Mouse (Mus musculus): Measurements from ENCODE around the gene Ccl11.

The Ccl11 gene

DNA sequence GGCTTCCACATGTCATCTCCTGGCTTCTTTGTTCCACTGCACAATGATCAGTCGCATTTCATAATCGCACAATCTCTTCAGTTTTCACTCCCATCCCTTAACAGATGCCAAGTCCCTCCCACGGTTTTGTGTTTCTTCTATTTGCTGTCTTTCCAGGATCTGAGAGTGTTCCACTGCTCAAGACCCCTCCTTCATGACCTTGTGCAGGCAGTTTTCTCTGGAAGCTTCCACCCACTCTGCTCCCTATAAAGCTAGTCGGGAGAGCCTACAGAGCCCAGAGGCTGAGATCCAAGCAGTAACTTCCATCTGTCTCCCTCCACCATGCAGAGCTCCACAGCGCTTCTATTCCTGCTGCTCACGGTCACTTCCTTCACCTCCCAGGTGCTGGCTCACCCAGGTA lies at the start of gene Ccl11:
Ccl11 (plus strand) TSS at position 178 of the 400 bp plus-strand sequence.
- no peak for DNase-seq (ENCODE audit: low spot score)

DNA sequence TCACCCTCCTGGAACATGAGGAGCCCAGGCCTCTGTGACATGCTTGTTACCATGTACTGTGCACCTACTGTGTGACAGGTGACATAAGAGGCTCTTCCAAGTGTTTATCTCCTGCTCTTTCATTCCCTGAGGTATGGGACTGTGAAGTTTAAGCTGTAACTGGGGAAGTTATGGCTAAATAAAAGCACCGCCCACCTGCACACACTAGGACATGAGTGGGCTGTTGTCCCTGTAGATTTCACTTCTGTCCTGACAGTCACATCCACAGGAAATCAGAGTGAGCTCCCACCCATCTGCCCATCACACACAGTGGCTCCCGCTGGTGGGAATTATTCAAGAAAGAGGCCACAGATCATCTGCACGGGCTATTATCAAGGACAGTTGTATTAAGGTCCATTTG lies 47.5 kb upstream of the Ccl11 start:
- no peak for DNase-seq (ENCODE audit: low spot score)

DNA sequence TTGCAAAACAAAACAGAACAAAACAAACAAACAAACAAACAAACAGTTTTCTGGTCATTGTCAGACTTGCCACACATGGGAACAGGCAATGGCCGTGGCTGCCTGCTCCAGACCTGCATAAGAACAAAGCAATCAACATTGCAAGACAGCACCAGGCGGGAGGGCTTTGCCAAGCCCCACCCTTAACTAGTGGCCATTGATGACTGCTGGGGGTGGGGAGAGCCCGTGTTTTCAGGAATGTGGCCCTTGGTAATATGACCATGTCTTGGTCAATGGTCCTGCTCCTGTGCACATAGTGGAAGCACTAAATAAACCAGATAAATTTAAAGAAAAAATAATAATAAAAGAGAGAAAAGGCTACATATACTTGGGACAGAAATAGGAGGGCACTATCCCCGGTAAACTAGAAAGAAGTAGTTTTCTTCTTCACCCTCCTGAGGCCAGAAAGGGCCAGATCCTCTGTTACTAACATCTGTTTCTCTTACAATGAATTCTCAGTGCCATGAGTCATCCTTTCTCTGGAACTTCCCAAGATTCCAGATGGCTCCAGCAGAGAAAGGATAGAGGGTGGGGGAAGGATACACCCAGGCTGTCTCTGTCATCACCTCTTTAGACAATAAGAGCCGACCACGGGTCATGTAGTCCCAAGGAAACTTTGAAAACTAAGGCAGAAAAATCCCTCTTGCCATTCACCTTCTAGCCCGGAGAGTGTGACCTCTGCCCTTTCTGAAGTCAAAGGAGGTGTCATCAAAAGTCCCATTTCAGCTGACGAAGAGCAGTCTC lies 46.0 kb upstream of the Ccl11 start:
- no peak for DNase-seq (ENCODE audit: low spot score)

DNA sequence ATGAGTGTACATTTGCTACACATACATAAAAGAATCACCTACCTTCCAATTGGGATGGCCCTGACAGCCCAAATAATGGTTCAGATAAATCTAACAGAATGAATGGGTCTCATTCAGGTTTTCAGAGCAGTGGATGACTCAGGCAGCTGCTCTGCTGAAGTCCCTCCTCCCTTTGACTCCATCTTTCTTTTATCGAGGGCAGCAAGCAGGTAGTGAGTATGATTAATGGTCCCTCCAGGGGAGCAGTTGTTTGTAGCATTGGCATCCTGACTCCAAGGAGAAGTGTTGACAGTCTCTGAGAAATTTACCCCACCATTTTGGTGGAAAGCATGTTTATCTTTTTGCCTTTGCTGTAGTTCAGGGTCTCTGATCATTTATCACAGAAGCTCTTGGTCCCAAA lies 43.9 kb upstream of the Ccl11 start:
- no peak for DNase-seq (ENCODE audit: low spot score)

DNA sequence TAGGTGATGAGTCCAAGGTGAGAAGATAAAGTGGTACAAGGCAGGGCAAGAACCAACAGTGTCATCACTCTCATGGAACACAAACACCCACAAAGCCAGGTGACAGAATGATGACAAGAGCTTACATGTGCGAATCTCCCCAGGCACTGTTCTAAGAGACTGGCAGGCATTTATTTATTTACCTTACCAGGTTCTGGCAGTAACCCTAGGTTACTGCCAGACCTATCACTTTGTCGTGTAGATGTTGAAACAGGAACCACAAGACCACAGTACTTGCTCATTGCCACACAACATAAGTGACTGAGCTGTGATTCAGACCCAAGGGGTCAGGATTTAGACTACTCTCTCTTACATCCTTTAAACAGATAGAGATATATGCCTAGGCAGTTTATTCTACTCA lies 42.6 kb upstream of the Ccl11 start:
- DNase-seq (ENCODE audit: low spot score) = no peak

DNA sequence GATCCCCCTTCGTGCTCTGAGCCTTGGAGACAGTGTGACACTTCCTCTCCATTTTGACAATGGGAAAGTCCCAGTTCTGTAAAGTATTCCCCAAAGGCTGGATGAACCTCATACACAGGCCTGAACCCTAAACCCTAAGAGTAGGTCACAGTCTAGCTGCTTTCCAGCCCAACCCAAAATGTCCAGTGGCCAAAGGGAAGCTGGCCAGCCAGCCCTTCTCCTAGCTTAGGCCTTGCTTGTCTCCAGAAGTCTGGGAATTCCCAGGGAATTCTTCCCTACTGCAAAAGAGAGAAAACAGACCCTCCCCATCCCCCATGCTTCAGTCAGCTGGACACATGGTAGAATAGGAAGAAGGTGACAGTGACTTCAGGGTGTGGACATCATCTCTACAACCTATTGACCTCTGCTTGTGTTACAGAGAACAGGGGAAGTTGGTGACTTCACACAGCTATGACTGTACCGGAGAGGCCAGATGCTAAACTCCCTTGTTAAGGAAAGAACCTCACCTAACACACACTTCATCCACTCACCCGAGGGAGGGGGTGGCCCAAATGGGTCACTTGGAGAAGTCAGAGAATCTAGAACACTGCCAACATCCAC lies 41.3 kb upstream of the Ccl11 start:
- no peak for DNase-seq (ENCODE audit: low spot score)

DNA sequence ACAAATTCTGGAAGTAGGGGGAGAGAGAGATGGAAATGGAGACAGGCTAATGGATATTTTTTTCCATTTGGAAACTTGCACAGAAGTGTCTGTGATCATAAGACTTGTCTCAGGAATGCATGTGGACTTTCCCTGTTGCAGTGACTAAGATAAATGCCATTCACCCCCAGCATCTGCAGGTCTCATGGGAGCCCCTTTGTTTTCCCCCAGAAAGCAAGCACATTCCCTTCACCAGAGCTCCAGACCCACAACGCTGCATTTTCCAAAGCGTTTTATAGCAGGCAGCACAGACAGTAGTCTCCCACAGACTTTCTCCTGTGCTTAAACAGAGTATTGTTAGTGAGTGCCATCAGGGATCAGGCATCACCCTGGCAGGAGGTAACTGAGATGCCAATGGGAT lies 38.2 kb upstream of the Ccl11 start:
- no peak for DNase-seq (ENCODE audit: low spot score)

DNA sequence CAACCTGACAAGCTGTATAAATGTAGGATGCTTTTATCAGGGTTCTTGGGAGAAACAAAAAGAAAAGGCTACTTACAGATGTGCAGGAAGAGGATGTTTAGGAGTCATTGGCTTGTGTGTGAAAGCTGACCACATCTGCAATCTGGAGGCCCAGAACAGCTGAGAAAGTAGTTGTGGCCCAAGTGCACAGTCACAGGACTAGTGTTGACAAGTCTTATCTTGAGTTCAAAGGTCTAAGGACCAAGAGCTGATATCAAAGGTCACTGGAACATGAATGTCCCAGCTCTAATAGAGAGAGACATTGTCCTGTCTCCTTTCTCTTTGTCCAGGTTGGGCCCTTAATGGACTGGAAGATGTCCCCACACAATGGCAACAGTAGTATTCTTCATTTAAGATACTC lies 37.8 kb upstream of the Ccl11 start:
- no peak for DNase-seq (ENCODE audit: low spot score)

DNA sequence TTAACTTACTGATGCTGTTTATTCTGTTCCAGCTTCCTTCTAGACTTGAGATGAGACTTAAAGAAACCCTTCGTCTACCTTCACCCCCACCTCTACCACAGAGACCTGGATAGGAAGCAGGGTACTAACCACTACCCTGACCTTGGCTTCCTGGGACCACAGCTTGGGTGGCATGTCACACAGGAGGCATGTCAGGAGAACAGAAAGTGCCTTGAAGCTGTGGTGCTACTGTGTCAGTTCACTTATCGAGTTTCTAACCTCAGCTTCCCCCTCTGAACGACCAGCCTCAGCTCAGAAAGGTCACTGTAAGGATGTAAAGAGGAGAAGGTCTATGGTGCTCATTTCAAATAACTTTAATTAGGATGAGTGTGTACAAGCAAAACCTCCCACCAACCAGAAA lies 36.2 kb upstream of the Ccl11 start:
- DNase-seq (ENCODE audit: low spot score) = no peak

DNA sequence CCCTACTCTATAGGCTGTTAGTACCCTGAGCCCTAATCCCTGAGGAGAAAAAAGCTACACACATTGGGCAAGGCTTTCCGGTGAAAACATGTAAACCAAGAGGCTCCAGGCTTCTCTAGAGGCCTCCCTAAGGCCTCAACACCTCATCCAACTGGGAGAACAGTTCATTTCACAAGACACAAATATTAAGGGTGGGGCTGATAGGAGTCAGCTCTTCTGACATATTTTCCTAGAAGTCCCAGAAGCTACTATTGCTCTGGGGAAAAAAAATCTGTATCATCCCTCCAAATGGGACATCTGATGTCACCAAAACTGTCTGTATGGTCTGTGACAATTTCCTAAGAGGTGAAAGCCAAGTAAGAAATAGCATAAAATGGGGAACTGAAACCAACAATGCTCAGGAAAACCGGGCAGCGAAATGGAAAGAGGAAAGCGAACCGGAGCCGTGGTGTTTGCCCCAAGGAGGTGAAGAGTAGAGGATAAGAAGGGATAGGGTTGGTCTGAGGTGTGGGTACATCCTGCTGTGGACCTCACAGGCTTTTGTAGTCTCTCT lies 35.0 kb upstream of the Ccl11 start:
- DNase-seq (ENCODE audit: low spot score) = no peak

DNA sequence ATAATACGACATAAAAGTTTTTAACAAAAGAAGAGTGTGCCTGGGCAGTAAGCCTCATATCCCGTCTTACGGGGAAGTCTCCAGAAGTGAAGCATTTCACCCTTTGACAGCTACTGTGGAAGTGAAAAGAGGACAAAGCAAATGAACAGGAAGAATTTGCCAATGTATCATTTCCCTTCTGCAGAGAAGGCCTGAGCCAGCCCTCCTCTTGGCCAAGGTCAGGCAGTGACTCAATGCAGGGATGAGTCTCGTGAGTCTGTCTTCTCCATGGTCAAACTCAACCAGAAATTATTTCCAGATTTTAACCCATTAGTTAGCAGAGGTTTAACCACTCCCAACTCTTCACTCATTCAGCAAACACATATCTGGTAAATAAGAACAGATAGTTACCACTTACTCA lies 33.9 kb upstream of the Ccl11 start:
- DNase-seq (ENCODE audit: low spot score) = no peak

DNA sequence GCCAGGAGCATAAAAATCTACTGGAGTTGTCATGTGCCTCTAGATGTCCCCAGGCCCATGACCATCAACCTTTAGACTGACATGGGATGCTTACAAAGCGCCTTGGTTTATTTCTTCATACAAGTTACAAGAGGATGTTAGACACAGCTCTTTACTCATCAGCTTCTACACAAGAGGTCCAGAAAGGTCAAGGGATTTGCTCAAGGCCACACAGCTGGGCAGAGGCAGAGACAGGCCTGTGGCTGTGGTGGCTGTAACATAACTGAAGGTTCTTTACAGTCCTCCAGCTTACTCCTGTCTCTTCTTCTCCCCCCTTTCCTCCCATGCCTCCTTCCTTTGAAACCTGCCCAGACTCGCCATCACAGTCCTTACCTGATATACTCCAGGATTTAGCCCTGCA lies 27.5 kb upstream of the Ccl11 start:
- DNase-seq (ENCODE audit: low spot score) = no peak

DNA sequence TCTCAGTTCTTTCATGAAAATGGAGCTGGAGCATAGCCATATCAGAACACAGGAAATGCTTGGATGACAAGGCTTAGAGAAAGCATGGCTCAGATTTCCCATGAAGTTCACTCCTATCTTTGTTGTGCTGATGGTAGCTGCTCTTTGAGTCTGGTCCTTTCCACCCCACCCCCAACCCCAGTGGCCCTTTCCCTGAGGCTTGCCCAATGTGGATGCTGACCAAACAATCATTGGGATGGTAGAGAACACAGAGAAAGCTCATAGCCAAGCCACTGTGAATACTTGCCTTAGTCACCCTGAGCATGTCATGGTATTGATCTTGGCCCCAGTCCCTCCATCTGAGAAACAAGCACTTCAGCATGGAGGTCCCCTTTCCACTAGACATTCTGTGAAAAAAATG lies 25.5 kb upstream of the Ccl11 start:
- no peak for DNase-seq (ENCODE audit: low spot score)

DNA sequence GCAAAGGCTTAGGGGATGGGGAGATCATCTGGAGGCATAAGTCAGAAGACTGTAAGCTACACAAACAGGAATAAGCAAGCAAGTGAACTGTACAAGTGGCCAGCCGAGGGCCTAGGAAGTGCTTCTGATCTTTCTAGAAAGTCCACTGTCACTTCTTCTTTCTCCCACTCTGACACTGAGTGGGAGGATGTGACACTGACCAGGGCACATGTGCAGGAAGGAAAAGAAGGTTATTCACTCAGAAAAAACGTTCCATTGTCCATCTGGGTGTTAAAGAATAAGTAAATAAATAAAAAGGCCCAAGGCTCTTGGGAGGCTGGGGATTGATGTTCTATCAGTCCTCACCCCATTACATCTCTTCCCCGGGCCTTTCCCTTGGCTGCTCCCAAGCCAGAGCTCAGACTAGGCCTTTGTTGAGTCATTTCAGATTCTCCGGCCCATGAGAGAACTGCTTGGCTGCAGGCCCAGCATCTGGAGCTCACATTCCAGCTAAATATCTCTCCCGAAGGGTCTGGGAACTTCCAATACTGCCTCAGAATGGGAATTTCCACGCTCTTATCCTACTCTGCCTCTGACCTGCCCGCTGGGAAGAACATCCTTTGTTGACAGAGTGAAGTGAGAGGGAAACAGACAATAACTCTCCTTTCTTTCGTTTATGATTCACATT lies 24.8 kb upstream of the Ccl11 start:
- DNase-seq (ENCODE audit: low spot score) = no peak

DNA sequence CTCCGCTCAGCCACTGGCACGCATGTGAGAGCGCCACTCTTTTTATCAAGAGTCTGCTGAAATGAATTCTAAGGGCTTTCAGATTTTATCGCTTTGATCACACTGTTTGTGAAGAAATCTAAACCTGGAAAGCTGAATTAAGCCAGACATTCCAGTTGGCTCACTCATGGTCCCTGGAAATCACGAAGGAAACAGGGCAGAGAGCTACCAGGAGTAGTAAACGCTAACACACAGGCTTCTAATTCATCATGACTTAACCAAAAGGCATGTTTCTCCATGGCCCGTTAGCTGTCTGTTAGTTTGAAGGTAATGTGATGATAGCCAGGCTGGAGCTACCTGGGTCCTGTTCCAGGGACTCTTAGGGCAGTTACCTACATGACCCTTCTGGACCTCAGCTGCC lies 23.2 kb upstream of the Ccl11 start:
- no peak for DNase-seq (ENCODE audit: low spot score)

DNA sequence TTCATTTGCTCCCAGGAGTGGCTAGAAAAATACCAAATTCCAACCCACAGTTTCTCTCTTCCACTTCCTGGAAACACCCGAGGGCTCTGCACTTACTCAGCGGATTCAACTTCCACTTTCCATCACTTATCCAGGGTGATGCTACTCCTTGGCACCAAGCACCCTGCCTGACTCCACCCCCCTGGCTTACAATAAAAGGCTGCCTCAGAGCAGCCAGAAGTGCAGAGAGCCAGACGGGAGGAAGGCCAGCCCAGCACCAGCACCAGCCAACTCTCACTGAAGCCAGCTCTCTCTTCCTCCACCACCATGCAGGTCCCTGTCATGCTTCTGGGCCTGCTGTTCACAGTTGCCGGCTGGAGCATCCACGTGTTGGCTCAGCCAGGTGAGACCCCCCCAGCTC lies 22.3 kb upstream of the Ccl11 start, which contains the start of gene Ccl2:
Ccl2 (plus strand) TSS at position 216 of the 400 bp plus-strand sequence.
- DNase-seq (ENCODE audit: low spot score) = no peak

DNA sequence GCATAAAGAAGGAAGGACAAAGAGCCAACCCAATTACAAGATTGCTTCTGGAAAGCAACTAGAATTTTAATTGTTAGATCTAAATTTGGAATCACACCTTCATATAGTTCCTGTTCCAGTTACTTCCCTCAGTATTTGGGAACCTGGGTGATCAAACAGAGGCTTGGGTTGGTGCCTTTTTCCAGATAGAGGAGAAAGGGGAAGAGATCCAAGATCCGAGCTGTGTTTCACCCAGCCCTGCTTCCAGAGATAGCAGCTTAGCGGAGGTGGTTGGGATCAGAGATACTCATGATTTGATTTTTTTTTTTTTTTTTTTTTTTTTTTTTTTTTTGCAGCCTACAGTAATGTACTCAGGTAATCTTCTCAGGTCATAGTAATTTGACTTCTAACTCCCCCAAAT lies 21.8 kb upstream of the Ccl11 start:
- DNase-seq (ENCODE audit: low spot score) = no peak

DNA sequence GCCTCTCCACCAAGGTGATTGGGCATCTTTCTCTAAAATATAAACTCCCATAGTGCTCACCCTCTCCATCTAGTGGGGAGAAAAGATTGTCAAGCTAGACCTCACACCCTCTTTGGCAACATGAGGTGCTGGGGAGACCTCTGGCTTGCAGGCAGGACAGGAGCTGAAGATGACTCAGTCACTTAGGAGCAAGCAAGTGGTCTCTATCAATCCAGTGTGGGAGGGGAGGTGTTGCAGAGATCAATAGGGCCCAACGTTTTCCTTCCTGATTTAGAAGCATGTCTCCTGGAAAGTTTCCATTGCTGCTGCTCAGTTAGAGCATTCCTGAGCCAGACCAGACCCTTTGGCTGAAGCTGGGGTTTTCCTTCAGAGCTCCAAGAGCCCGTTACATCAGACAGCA lies 19.1 kb upstream of the Ccl11 start, which contains the start of gene Gm17268:
Gm17268 (minus strand) TSS at position 28 of the 400 bp plus-strand sequence.
- DNase-seq (ENCODE audit: low spot score) = no peak

DNA sequence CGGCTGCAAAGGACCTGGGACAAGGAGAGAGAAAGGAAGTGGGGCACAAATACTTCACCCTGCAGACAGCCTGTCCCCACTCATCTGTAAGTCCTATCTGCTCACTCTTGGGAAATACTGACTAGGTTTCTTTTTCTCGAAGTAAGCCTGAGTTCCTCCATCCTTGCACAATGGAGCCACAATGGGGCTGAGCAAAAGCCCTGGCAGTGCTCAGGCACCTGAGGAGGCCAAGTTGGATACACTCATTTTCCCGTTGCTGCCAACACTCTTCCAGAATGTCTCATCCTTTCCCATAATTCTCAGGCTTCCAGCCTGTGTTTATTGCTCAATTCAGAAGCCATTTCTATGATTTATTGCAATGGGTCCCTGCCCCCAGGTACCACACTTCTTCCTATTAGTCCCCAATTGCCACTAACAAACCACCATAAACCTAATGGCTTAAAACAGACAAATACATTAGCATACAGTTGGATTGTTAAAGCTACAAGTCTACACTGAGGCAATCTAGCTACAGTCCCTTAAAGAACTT lies 18.4 kb upstream of the Ccl11 start:
- no peak for DNase-seq (ENCODE audit: low spot score)

DNA sequence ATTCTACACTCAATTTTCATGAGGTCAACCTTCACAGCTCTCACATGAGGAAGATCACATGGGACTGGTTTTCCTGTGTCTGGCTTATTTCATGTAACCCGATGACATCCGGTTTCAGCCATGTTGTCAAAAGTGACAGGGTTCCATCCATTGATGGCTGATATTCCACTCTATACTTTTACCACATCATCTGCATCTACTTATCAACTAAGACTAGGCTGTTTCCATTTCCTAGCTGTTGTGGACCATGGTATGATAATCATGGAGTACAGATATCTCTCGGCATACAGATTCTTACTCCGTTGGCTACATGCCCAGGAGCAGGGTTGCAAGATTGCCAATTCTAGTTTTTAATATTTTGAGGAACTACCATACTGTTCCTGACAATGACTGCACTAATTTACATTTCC lies 15.9 kb upstream of the Ccl11 start:
- DNase-seq (ENCODE audit: low spot score) = no peak

DNA sequence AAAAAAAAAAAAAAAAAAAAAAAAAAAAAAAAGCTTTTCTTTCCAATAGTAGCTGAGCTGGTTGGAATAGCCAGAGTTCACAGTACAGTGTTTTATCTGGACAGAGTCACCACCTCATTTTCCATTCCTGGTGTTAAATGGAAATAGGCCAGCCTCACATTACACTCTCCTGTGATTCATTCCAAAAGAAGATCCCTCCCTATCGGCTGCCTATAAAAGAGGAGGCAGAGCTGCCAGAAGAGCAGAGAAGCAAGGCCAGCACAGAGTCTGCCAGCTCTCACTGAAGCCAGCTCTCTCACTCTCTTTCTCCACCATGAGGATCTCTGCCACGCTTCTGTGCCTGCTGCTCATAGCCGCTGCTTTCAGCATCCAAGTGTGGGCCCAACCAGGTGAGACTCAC lies 12.2 kb upstream of the Ccl11 start, which contains the start of gene Ccl7:
Ccl7 (plus strand) TSS at position 242 of the 400 bp plus-strand sequence.
- no peak for DNase-seq (ENCODE audit: low spot score)

DNA sequence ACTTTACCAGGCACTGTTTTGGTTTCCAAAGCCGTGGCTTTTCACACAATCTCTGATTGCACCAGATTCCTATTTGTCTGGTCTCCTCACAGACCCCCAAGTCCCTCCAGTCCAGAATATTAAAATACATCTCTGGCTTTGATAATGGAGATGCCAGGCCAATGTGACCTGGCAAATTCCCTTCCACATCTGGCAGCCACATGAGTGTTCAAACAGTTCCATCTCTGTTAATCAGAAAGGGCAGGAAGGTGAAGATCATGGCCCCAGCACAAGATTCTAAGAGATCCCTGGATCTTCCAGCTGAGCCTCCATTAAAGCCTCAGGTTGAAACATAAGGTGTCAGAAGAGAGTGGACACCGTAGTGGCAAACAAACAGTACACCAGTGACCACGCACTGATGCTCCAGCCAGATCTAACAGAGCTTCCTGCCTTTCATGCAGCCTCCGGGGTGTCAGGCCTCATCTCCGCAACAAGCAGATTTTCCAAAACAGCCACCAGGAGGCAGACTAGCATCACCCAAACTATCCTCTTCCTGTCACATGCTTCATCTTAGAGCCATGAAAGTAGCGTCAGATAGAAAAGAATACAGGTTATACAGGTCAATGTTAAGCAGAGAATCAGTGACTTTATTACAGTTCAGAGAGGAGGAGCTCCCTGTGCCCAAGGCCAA lies 9.7 kb upstream of the Ccl11 start:
- peak; percentile 5 for DNase-seq (ENCODE audit: low spot score)

Measured in c-Kit-positive CD71-positive TER-119-positive erythroid progenitor cells, embryonic 14.5 days (primary cell).